Mouse (Mus musculus) layer of hippocampus, adult 2 months (tissue): ENCODE results near the gene Gm47841. TPM values are rescaled to one million over a fixed set of nuclear protein-coding genes. Genes with fewer than 3 reads are reported as not detected.
A peak's percentile ranks its signal among the peaks of the same experiment; 100 is the strongest.

ENCODE experiments used
- DNase-seq, 2 experiments: peaks; one replicate each; pipeline ENCODE4 v3.0.0; 2022; ENCODE audit warnings: low spot score in 2 of 2
- H3K27ac ChIP-seq: fragments of 200-600 bp; 2 replicates; pipeline ENCODE4 v1.8.1; 2022
- H3K4me3 ChIP-seq: fragments of 200-600 bp; 2 replicates; pipeline ENCODE4 v1.8.1; 2022; ENCODE audit warnings: mild to moderate bottlenecking
- CTCF ChIP-seq: fragments of 200-600 bp; conservative IDR thresholded peaks from 2 replicates; pipeline ENCODE4 v1.8.1; 2022; ENCODE audit warnings: antibody characterized with exemption, mild to moderate bottlenecking, moderate library complexity
- long read RNA-seq, 2 experiments: library from polyadenylated mRNA; stranded (forward); transcript quantifications; one replicate each; pipeline ENCODE4 v2.0.0; 2021; ENCODE audit warnings: borderline mapping rate in 2 of 2
- total RNA-seq, 2 experiments: library from RNA; stranded (reverse); gene quantifications; 2 replicates each; pipeline ENCODE4 v1.2.3; 2021

Gm47841 gene
- total RNA-seq = not detected
- long read RNA-seq, experiment 1 = 0 reads
- long read RNA-seq, experiment 2 = 0 reads

GRCm38 (mm10) chr15:101047194-101047555 is at the start of gene Gm47841:
Gm47841 (minus strand) TSS chr15:101047397.
- H3K4me3 ChIP-seq = peak within 1 kb of the TSS; percentile 60
- no peak for DNase-seq
- TF ChIP-seq CTCF = no peak
- peak within 1 kb of the TSS; percentile 10; the same call in 1 of the 2 replicates for H3K27ac ChIP-seq

GRCm38 (mm10) chr15:101095392-101095791 is 48.2 kb upstream of the Gm47841 start:
- H3K4me3 ChIP-seq = no peak overlapping the region
- DNase-seq = no peak
- no peak overlapping the region for H3K27ac ChIP-seq
- no peak for TF ChIP-seq CTCF

DNA sequence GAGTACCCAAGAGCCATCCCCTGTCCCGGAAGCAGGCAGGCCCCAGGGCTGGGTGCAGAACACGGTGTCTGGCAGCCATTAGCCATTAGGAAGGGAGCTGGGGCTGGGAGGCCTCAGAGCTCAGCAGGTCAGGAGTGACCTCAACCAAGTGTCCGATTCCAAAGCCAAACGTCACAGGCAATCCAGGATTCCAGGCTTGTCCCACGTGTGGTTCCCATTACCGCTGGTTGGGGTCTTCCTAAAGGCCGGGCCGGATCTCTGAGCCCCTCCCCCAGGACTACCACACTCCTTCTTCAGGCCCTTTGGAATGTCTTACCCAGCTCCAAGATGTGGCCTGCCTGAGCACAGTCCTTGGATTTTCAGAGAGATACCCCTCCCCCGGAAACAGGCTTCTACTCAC is 47.8 kb upstream of the Gm47841 start:
- TF ChIP-seq CTCF = no peak
- H3K4me3 ChIP-seq = no peak overlapping the region
- no peak for DNase-seq

GRCm38 (mm10) chr15:101093988-101094387 is 46.8 kb upstream of the Gm47841 start:
- no peak overlapping the region for H3K27ac ChIP-seq
- no peak for TF ChIP-seq CTCF
- no peak overlapping the region for H3K4me3 ChIP-seq
- DNase-seq = no peak

More for the DNA sequence above, 47.8 kb upstream of the Gm47841 start:
- H3K27ac ChIP-seq = no peak overlapping the region

- peak overlapping the region; percentile 87 for H3K27ac ChIP-seq
- H3K4me3 ChIP-seq = peak overlapping the region; percentile 36; the same call in 1 of the 2 replicates
- no peak for TF ChIP-seq CTCF
- peak; percentile 44 to 59 for DNase-seq
These were observed 45.8 kb upstream of the Gm47841 start for GRCm38 (mm10) chr15:101092829-101093648.

DNA sequence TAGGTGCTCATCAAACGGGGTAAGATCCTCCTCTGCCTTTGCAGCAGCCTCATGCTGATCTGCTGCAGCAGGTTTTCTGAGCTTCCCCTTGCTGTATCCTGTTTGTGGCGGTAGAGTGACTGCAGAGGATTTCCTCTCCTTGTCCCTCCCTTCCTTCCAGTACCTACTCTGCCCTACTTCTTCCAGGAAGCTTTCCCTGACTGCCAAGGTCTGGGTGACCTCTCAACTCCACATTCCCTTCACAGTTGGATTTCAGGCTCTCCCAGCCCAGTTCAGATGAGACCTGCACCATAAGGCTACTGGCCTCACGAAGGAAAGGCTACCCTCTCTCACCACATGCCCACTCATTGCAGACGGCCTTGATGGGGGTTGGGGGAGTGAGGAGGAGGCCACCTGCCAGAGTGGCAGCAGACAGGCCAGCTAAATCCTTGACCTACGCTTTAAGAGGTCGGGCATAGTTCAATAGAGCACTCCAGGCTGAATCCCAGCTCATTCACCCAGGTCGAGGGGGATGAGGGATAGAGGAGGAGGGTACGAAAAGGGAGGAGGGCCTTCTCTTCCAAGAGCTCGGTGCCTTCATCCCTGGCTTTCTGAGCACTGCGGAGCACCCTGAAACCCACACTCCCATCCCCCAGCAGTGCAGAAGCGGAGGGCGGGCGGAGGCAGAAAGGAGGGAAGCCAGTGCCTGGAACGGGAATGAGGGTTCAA is 45.1 kb upstream of the Gm47841 start:
- Histone ChIP-seq H3K4me3 (peak overlapping the region; percentile 36; the same call in 1 of the 2 replicates), H3K27ac (peak overlapping the region; percentile 87)
- no peak for DNase-seq

DNA sequence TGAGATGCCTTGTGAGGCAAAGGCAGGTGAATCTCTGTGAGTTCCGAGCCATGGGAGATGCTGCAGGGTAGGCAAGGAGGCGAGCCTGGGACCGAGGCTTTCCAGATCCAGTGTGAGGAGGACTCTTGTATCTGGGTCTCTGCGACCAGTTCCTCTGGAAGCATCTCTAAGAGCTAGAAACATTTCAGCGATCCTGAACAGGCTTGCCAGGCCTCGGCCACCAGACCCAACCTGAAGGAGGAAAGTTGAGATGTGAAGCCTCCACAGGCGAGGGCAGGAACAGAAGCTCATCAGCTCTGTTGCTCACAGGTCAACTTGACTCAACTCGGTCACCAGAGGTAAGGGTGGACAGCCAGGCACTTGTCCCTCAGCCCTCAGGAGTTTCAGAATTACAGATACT is 44.4 kb upstream of the Gm47841 start:
- no peak for DNase-seq
- no peak for TF ChIP-seq CTCF
- H3K27ac ChIP-seq = no peak overlapping the region
- H3K4me3 ChIP-seq = no peak overlapping the region

More for the DNA sequence above, 45.1 kb upstream of the Gm47841 start:
- no peak for TF ChIP-seq CTCF

- no peak for TF ChIP-seq CTCF
- Histone ChIP-seq H3K4me3 (no peak overlapping the region), H3K27ac (no peak overlapping the region)
- no peak for DNase-seq
These were observed 41.1 kb upstream of the Gm47841 start for GRCm38 (mm10) chr15:101088291-101088690.

DNA sequence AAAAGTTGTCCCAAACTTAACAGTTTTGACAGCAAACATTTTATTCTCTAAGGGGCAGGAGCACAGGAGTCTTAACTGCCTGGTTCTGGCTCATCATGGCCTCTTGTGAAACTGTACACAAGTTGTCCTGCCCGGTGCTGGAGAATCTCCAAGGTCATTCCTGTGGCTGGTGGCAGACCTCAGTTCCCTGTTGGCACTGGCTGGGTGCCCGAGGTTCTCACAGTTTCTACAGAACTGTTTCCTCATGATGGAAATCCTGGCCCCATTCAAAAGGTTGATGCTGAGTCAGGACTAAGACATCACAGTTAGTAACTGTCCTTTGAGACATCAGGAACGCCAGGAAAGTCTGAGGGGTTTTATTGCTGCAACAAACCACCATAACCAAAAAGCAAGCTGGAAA is 39.8 kb upstream of the Gm47841 start:
- no peak for TF ChIP-seq CTCF
- Histone ChIP-seq H3K4me3 (no peak overlapping the region), H3K27ac (no peak overlapping the region)
- DNase-seq = no peak

DNA sequence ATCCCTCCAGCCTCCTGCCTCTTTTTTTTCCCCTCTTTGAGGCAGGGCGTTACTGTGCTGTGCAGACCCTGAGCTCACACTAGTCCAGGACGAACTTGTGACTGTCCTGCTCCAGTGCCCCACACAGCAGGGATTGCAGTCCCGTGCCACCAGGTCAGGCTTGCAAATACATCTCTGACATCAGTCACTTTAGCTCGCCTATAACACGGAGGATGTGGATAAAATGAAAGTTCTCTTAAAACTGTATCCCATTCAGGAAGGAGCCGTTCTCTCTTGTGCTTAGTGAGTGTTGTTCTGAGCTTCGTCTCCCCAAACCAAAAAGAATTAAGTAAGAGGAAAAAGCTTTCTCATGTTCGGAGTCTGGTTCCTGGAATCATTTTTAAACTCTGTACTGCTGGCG is 39.3 kb upstream of the Gm47841 start:
- Histone ChIP-seq H3K27ac (no peak overlapping the region), H3K4me3 (no peak overlapping the region)
- no peak for TF ChIP-seq CTCF
- DNase-seq = no peak

- Histone ChIP-seq H3K27ac (no peak overlapping the region), H3K4me3 (no peak overlapping the region)
- DNase-seq = no peak
- TF ChIP-seq CTCF = no peak
These were observed 37.3 kb upstream of the Gm47841 start for GRCm38 (mm10) chr15:101084499-101084898.

- H3K4me3 ChIP-seq = no peak overlapping the region
- no peak for DNase-seq
- TF ChIP-seq CTCF = no peak
These were observed 35.0 kb upstream of the Gm47841 start for GRCm38 (mm10) chr15:101082236-101082635.

DNA sequence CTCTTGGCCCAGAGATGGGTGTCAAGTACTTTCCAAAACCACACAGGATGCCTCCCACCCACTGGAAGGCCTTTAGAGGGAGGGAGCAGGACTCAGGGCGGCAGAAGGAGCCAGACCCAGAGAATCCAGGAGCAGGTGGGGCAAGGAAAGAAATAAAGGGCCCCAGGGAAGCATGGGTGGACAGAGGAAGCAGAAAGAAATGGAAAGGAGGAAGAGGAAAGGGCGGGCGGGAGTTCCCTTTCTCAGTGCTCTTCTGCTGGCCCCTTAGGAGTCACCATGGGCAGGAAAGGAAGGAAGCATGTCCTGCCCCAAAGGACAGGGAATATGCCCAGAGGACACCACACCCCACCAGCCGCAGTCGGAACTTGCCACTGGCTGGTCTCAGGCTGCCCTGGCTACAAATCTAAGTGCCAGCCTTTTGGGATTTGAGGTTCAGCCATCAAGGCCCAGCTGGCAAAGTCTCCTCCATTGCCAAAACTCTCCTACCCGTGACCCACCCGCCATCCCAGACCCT is 33.9 kb upstream of the Gm47841 start:
- DNase-seq = no peak
- no peak for TF ChIP-seq CTCF
- Histone ChIP-seq H3K27ac (no peak overlapping the region), H3K4me3 (no peak overlapping the region)

More at GRCm38 (mm10) chr15:101082236-101082635, 35.0 kb upstream of the Gm47841 start:
- no peak overlapping the region for H3K27ac ChIP-seq

DNA sequence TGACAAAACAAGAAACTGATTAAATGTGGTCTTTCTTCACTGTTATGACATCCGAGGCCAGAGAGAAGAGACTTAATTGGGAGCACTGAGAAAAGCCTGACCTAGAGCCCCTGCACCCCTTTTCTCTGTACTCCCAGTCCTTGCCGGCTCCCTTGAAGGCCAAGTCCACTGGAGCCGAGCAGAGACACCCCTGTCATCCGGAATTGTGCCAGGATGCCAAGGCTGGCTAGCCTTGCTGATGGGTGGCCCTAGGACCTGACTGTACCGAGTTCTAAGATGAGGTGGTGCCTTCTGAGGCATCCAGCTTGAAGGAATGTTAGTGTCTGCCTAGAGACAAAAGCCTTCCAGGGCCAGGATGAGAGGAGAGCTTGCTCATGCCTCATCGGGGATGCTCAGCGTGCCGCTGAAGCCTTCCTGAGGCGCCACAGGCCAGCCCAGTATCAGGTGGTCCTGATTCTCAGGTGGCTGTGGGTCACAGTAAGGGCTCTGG is 32.9 kb upstream of the Gm47841 start:
- Histone ChIP-seq H3K4me3 (no peak overlapping the region), H3K27ac (no peak overlapping the region)
- no peak for DNase-seq
- TF ChIP-seq CTCF = no peak
